Mouse (Mus musculus) olfactory bulb, adult 2 months (tissue): Measurements from ENCODE around the gene Cradd. TPM values are rescaled to one million over a fixed set of nuclear protein-coding genes. Genes with fewer than 3 reads are reported as not detected.

Experiments used
- H3K27ac ChIP-seq: fragments of 200-500 bp; 2 replicates; pipeline ENCODE4 v1.5.1; 2012; ENCODE audit warnings: low read depth, low read length; ENCODE audit not compliant: insufficient read depth
- H3K4me1 ChIP-seq: fragments of 200-500 bp; 2 replicates; pipeline ENCODE4 v1.6.1; 2012; ENCODE audit warnings: low read length; ENCODE audit not compliant: control insufficient read depth, insufficient read depth
- H3K4me3 ChIP-seq: fragments of 200-500 bp; 2 replicates; pipeline ENCODE4 v1.5.1; 2012; ENCODE audit warnings: mild to moderate bottlenecking, low read depth, low read length, moderate library complexity; ENCODE audit not compliant: insufficient read depth
- CTCF ChIP-seq: fragments of 200-500 bp; IDR thresholded peaks from 2 replicates; pipeline ENCODE4 v1.5.1; 2012; ENCODE audit warnings: low read depth, mild to moderate bottlenecking, low read length, moderate library complexity; ENCODE audit not compliant: insufficient read depth
- POLR2A ChIP-seq: fragments of 200-500 bp; IDR thresholded peaks from 2 replicates; pipeline ENCODE4 v1.6.1; 2012; ENCODE audit warnings: mild to moderate bottlenecking, low read depth, low read length, moderate library complexity; ENCODE audit not compliant: insufficient read depth
- WGBS: fragments of 180-500 bp; shearing (Covaris S2); methylation state at CpG from one replicate; pipeline ENCODE4 v1.1.7; 2018; 5-methylcytosine and 5-hydroxymethylcytosine counted together
- polyA plus RNA-seq: library from polyadenylated mRNA; stranded (reverse); fragments of >200 nt; gene quantifications from 2 replicates; pipeline ENCODE4 v1.2.4, GENCODE M21; 2012; ENCODE audit warnings: low replicate concordance; ENCODE audit not compliant: missing spikeins, insufficient read depth, insufficient read length

Gene Cradd
- polyA plus RNA-seq, 1 experiment: not detected

DNA sequence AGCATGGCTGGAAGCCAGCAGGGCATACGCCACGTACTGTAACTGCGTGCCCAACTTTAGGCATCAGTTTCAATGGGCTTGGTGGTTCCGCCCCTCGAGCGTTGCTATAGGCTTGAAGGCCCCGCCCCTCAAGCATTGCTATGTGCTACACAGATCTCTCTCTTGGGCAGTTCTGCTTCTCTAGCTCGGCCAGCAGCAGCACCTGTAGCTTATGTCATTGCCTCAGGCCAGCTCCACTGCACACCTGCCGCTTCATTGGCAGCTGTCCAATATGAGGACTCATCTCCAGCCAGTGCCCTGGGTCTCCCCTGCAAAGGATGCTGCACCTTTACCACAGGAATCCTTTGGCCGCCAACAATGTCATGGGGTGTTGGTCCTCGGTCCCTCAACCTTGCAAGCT, 45.8 kb downstream of the Cradd start:
- H3K27ac ChIP-seq: no peak overlapping the region
- 0 out of 2 replicates have a peak, but pooled peaks cover under 1% of the 10 kb centered on the region for H3K4me1 ChIP-seq
- TF ChIP-seq POLR2A (no peak), CTCF (no peak)
- H3K4me3 ChIP-seq: no peak overlapping the region
- 93% methylated on average over 11 of the region's 11 CpGs for WGBS

DNA sequence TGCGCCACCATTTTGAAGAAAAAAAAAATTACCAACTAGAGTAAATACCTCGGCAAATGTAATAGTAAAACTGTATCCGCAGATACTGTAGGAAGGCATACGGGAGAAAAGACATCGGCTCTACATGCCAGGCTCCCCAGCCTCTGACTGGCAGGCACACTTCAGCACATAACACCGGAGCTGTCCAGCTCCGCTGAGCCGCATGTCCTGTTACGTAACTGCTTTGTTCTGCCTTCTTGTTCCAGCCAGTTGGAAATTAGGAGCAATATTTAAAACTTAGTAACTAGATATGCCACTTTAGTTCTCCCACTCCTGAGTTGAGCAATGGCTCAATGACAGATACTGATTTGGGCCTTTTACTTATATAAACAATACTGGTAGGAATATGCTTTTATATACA, 48.4 kb downstream of the Cradd start:
- H3K27ac ChIP-seq: no peak overlapping the region
- WGBS: 96% methylated on average over 9 of the region's 9 CpGs

DNA sequence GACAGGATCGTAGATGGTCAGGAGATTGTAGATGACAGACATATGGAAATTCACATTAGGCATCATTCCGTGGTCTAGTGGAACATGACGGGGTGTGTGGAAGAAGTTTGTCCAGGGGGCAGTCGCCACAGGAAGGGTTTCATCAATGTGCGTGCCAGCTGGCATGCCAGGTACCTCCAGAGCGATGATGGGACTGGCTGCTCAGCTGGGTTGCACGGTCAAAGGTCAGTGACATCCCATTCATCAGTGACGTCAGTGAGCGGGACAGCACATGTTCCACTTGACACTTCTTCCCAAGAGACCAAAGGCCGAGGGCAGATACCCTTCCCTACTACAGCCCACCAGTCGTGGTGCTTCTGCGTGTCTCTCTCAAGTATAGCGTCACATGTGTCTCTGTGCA, 50.7 kb downstream of the Cradd start:
- H3K4me3 ChIP-seq: no peak overlapping the region
- H3K27ac ChIP-seq: no peak overlapping the region
- TF ChIP-seq CTCF (no peak), POLR2A (no peak)
- 97% methylated on average over 13 of the region's 13 CpGs for WGBS
- H3K4me1 ChIP-seq: peaks cover 3% of the 10 kb centered on the region; the same call in 1 of the 2 replicates

More for the DNA sequence above, 48.4 kb downstream of the Cradd start:
- H3K4me3 ChIP-seq: no peak overlapping the region
- no peaks in the 10 kb centered on the region for H3K4me1 ChIP-seq
- TF ChIP-seq POLR2A: no peak
- no peak for TF ChIP-seq CTCF

DNA sequence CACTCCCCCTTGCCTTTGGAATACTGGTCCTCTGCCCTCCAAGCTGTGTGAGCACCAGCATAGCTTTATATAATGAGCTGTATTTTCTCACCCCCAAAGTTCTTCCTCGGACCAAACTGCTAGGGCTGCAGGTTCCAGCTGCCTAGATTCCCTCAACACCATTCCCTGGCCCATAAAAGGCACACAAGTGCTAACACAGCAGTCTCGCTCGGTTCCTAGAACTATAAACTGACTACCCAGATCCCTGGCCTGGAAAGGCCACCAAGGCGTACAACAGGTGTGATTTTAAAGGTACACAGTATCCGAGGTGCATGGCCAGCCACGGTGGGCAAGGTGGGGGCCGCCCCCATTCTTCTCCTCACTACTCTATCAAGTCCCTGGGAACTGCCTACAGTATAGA, 54.8 kb downstream of the Cradd start:
- TF ChIP-seq CTCF (no peak), POLR2A (no peak)
- H3K4me1 ChIP-seq: peaks cover 7% of the 10 kb centered on the region
- WGBS: 90% methylated on average over 7 of the region's 7 CpGs

DNA sequence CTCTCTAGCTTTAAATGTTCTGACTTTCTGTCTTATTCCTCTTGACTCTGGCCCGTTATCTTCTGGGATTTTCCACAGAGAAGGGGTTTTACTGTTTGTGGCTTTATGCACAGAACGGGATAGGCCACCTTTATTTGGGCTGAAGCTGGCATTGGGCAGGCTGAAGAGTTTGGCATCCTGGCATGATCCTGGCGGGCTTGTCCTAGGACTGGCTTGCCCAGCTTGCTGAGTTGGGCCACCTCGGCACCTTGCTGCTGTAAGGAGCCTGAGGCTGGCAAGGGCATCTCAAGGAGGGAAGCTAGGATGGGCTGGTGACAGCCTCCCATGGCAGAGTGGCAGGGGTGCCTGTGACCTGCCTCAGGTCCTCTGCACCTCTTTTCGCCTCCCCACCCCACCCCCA, 55.6 kb downstream of the Cradd start:
- peaks cover 7% of the 10 kb centered on the region for H3K4me1 ChIP-seq
- no peak overlapping the region for H3K27ac ChIP-seq
- H3K4me3 ChIP-seq: no peak overlapping the region
- WGBS: 83% methylated on average over 5 of the region's 5 CpGs
- TF ChIP-seq POLR2A: no peak

More for the DNA sequence above, 54.8 kb downstream of the Cradd start:
- Histone ChIP-seq H3K4me3 (no peak overlapping the region), H3K27ac (no peak overlapping the region)

DNA sequence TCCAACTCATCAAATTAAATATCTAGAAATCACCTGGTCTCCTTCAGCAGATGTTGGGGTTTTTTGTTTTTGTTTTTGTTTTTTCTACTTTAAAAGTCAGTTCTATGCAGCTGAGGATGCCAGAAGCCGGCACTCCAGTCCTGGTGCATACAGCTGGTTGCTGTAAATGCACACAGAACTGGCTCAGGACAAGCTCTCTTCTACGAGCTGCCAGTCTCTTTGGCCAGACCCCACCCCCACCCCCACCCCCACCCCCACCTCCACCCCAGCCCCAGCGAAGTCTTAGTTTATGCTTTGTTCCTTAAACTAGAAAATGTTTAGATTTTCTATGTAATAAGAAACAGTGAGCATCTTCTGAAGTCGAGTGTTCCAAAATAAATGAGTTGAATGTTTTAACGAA, 57.0 kb downstream of the Cradd start:
- peaks cover 10% of the 10 kb centered on the region for H3K4me1 ChIP-seq
- H3K4me3 ChIP-seq: no peak overlapping the region
- WGBS: 64% methylated on average over 5 of the region's 5 CpGs
- TF ChIP-seq CTCF (no peak), POLR2A (no peak)
- H3K27ac ChIP-seq: no peak overlapping the region

DNA sequence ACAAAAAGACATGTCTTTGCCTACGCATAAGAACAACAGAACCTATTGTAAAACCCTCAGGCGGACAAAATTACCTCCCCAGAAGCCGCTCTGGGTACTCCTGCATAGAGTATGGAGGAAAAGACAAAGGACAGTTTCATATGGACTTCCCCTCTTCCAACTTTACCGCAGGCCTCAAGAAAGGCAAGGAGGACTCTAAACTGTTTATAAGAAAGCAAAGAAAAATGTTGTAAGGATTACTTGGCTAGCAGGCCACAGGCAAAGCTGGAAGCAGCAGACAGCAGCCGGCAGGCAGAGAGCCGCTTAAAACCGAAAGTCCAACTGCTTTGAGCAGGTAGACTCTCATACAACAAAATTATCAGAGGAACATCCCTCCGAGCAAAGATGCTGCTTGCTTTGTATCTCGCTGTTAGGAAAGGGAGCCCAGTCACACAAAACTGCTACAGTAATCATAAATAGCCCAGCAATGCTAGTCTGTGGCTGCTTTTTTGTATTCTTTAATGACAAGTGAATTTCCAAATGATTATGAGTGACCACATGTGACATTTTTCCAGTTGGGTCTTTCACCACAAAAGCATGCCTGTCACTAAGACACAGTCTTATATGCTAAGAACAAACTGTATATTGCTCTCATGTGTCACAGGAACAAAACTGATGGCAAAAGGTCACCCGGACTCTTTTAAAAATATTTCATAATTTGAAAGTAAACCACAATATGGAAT, 57.7 kb downstream of the Cradd start:
- 77% methylated on average over 10 of the region's 10 CpGs for WGBS
- Histone ChIP-seq H3K4me1 (peaks cover 10% of the 10 kb centered on the region), H3K4me3 (no peak overlapping the region), H3K27ac (peak overlapping the region; percentile 4)
- TF ChIP-seq CTCF: no peak
- TF ChIP-seq POLR2A: no peak

DNA sequence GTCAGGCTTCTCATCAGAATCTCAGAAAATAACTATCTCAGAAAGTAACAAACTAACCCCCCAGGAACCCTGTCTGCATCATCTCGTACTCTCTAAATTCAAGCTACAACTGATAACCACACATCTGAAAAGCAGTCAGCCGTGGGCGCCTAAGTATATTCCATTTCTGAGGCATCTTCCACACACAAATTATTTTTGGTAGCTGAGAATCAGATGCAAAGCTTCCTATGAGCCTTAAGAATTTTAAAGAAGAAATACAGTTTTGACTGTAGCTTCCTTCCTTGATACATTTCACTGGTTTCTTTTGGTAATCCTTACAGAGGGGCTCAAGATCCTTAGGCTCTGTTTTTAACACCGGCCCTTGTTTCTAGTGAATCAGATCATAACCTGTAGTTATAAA, 58.4 kb downstream of the Cradd start:
- no peak for TF ChIP-seq POLR2A
- no peak for TF ChIP-seq CTCF
- Histone ChIP-seq H3K4me1 (peaks cover 10% of the 10 kb centered on the region), H3K27ac (peak overlapping the region; percentile 49), H3K4me3 (no peak overlapping the region)
- 74% methylated on average over 4 of the region's 4 CpGs for WGBS

DNA sequence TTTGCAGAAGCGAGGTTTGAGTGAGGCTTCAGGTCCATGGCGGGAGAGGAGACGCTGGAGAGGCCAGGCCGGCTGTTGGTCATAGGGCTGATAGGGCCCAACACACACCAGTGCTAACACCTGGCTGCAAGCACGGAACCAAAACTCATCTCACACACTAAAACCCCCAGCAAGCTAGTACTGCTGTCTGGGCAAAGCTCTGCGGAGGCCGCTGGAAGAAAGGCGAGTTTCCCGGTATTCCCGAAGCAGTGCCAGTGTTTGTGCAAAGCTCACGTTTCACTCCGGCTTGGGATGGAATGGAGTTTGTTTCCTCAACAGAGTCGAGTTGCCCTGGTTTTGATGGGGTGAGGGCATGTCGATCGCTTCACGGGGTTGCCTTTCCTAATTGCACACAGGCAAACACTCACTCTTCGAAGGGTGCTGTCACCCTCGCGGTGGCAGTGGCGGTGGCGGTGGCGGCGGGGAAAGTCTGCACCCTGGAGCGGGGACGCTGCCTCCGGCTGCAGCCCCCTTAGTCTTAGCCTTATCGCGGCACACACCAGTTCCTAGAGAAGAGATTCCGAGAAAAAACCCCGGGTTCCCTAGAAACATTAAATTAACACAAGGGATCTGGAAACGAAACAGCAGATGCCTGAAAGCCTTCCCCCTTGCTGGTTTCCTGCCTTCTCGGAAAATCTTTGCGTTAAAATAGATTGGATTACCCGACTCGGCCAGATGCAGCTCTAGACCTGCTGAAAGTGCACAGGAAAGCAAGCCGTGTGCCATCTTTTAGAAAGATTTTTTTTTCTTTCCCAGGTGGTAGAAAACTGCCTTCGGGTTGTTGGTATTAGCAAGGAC, 59.2 kb downstream of the Cradd start:
- Histone ChIP-seq H3K27ac (peak overlapping the region; percentile 49), H3K4me3 (peak overlapping the region; percentile 51), H3K4me1 (peaks cover 10% of the 10 kb centered on the region)
- 0 out of 2 replicates have a peak, but pooled peaks have one; percentile 8 for TF ChIP-seq CTCF
- TF ChIP-seq POLR2A: no peak
- WGBS: 14% methylated on average over 37 of the region's 37 CpGs
